Mouse (Mus musculus): ENCODE data around the gene Ccnf. TPM values are rescaled to one million over a fixed set of nuclear protein-coding genes. Genes with fewer than 3 reads are reported as not detected.

The Ccnf gene
- polyA plus RNA-seq, 1 experiment from 2014 or later: 14.4 TPM

- no peak overlapping the region for H3K9ac ChIP-seq (ENCODE audit: low read depth, low read length)
- ATAC-seq: no peak
- peaks cover 30% of the 10 kb centered on the region for H3K36me3 ChIP-seq (ENCODE audit: control insufficient read depth, insufficient read depth, low read length)
- WGBS: 97% methylated on average over 1 of the region's 1 CpGs
- no peaks in the 10 kb centered on the region for H3K9me3 ChIP-seq (ENCODE audit: control insufficient read depth, low read length)
- no peak overlapping the region for H3K4me3 ChIP-seq (ENCODE audit: low read length)
- H3K4me2 ChIP-seq (ENCODE audit: low read length): no peak overlapping the region
- H3K27me3 ChIP-seq (replicated peaks; ENCODE audit: control insufficient read depth, insufficient read depth, low read length): no peaks in the 10 kb centered on the region
- H3K27ac ChIP-seq (ENCODE audit: low read depth, low read length): no peak overlapping the region
- H3K4me1 ChIP-seq (ENCODE audit: control insufficient read depth, insufficient read depth, low read depth, low read length): no peaks in the 10 kb centered on the region
Measured at GRCm38 (mm10) chr17:24236479-24236878, 14.8 kb downstream of the Ccnf start.

GRCm38 (mm10) chr17:24227941-24228340 is 23.3 kb downstream of the Ccnf start:
- Histone ChIP-seq H3K4me2 (ENCODE audit: low read length) (no peak overlapping the region), H3K36me3 (ENCODE audit: control insufficient read depth, insufficient read depth, low read length) (peaks cover 22% of the 10 kb centered on the region), H3K4me1 (ENCODE audit: control insufficient read depth, insufficient read depth, low read depth, low read length) (no peaks in the 10 kb centered on the region), H3K9ac (ENCODE audit: low read depth, low read length) (no peak overlapping the region), H3K9me3 (ENCODE audit: control insufficient read depth, low read length) (no peaks in the 10 kb centered on the region), H3K27me3 (replicated peaks; ENCODE audit: control insufficient read depth, insufficient read depth, low read length) (no peaks in the 10 kb centered on the region), H3K4me3 (ENCODE audit: low read length) (no peak overlapping the region), H3K27ac (ENCODE audit: low read depth, low read length) (no peak overlapping the region)
- 92% methylated on average over 7 of the region's 7 CpGs for WGBS
- no peak for ATAC-seq

GRCm38 (mm10) chr17:24226721-24227120 is 24.6 kb downstream of the Ccnf start:
- 91% methylated on average over 8 of the region's 8 CpGs for WGBS
- no peak overlapping the region for H3K27ac ChIP-seq (ENCODE audit: low read depth, low read length)
- H3K9me3 ChIP-seq (ENCODE audit: control insufficient read depth, low read length): no peaks in the 10 kb centered on the region
- H3K36me3 ChIP-seq (ENCODE audit: control insufficient read depth, insufficient read depth, low read length): peaks cover 20% of the 10 kb centered on the region; the same call in 1 of the 2 replicates
- no peaks in the 10 kb centered on the region for H3K4me1 ChIP-seq (ENCODE audit: control insufficient read depth, insufficient read depth, low read depth, low read length)
- H3K4me3 ChIP-seq (ENCODE audit: low read length): no peak overlapping the region
- ATAC-seq: no peak
- no peak overlapping the region for H3K9ac ChIP-seq (ENCODE audit: low read depth, low read length)
- H3K27me3 ChIP-seq (replicated peaks; ENCODE audit: control insufficient read depth, insufficient read depth, low read length): no peaks in the 10 kb centered on the region
- no peak overlapping the region for H3K4me2 ChIP-seq (ENCODE audit: low read length)

- Histone ChIP-seq H3K27me3 (replicated peaks; ENCODE audit: control insufficient read depth, insufficient read depth, low read length) (no peaks in the 10 kb centered on the region), H3K9me3 (ENCODE audit: control insufficient read depth, low read length) (no peaks in the 10 kb centered on the region), H3K4me3 (ENCODE audit: low read length) (no peak overlapping the region), H3K4me2 (ENCODE audit: low read length) (no peak overlapping the region), H3K27ac (ENCODE audit: low read depth, low read length) (no peak overlapping the region), H3K36me3 (ENCODE audit: control insufficient read depth, insufficient read depth, low read length) (peaks cover 17% of the 10 kb centered on the region; the same call in 1 of the 2 replicates), H3K9ac (ENCODE audit: low read depth, low read length) (no peak overlapping the region), H3K4me1 (ENCODE audit: control insufficient read depth, insufficient read depth, low read depth, low read length) (peaks cover 4% of the 10 kb centered on the region)
- ATAC-seq: no peak
- 89% methylated on average over 5 of the region's 5 CpGs for WGBS
Measured at GRCm38 (mm10) chr17:24225851-24226250, 25.4 kb downstream of the Ccnf start.

GRCm38 (mm10) chr17:24224741-24225140 is 26.5 kb downstream of the Ccnf start:
- Histone ChIP-seq H3K9ac (ENCODE audit: low read depth, low read length) (no peak overlapping the region), H3K4me2 (ENCODE audit: low read length) (no peak overlapping the region), H3K36me3 (ENCODE audit: control insufficient read depth, insufficient read depth, low read length) (peaks cover 17% of the 10 kb centered on the region; the same call in 1 of the 2 replicates), H3K9me3 (ENCODE audit: control insufficient read depth, low read length) (no peaks in the 10 kb centered on the region), H3K27ac (ENCODE audit: low read depth, low read length) (no peak overlapping the region), H3K4me1 (ENCODE audit: control insufficient read depth, insufficient read depth, low read depth, low read length) (peaks cover 8% of the 10 kb centered on the region), H3K27me3 (replicated peaks; ENCODE audit: control insufficient read depth, insufficient read depth, low read length) (no peaks in the 10 kb centered on the region), H3K4me3 (ENCODE audit: low read length) (no peak overlapping the region)
- 85% methylated on average over 10 of the region's 10 CpGs for WGBS
- ATAC-seq: no peak

GRCm38 (mm10) chr17:24223513-24223912 is 27.8 kb downstream of the Ccnf start:
- H3K27me3 ChIP-seq (replicated peaks; ENCODE audit: control insufficient read depth, insufficient read depth, low read length): no peaks in the 10 kb centered on the region
- no peak overlapping the region for H3K27ac ChIP-seq (ENCODE audit: low read depth, low read length)
- peaks cover 12% of the 10 kb centered on the region for H3K4me1 ChIP-seq (ENCODE audit: control insufficient read depth, insufficient read depth, low read depth, low read length)
- no peak for ATAC-seq
- WGBS: 90% methylated on average over 5 of the region's 5 CpGs
- no peak overlapping the region for H3K4me2 ChIP-seq (ENCODE audit: low read length)
- H3K4me3 ChIP-seq (ENCODE audit: low read length): no peak overlapping the region
- H3K9ac ChIP-seq (ENCODE audit: low read depth, low read length): no peak overlapping the region
- H3K36me3 ChIP-seq (ENCODE audit: control insufficient read depth, insufficient read depth, low read length): peaks cover 17% of the 10 kb centered on the region; the same call in 1 of the 2 replicates
- no peaks in the 10 kb centered on the region for H3K9me3 ChIP-seq (ENCODE audit: control insufficient read depth, low read length)

- Histone ChIP-seq H3K4me3 (ENCODE audit: low read length) (no peak overlapping the region), H3K4me1 (ENCODE audit: control insufficient read depth, insufficient read depth, low read depth, low read length) (peaks cover 12% of the 10 kb centered on the region), H3K9me3 (ENCODE audit: control insufficient read depth, low read length) (no peaks in the 10 kb centered on the region), H3K36me3 (ENCODE audit: control insufficient read depth, insufficient read depth, low read length) (peaks cover 21% of the 10 kb centered on the region; the same call in 1 of the 2 replicates), H3K27me3 (replicated peaks; ENCODE audit: control insufficient read depth, insufficient read depth, low read length) (no peaks in the 10 kb centered on the region), H3K9ac (ENCODE audit: low read depth, low read length) (no peak overlapping the region), H3K27ac (ENCODE audit: low read depth, low read length) (no peak overlapping the region), H3K4me2 (ENCODE audit: low read length) (no peak overlapping the region)
- 81% methylated on average over 6 of the region's 6 CpGs for WGBS
- ATAC-seq: no peak
Measured at GRCm38 (mm10) chr17:24222653-24223052, 28.6 kb downstream of the Ccnf start.

GRCm38 (mm10) chr17:24220435-24221411 is 30.6 kb downstream of the Ccnf start, which contains the start of gene Tedc2:
Gene Tedc2 (minus strand): TSS chr17:24220851.
- H3K4me3 ChIP-seq (ENCODE audit: low read length): peak within 1 kb of the TSS; percentile 85
- H3K27ac ChIP-seq (ENCODE audit: low read depth, low read length): peak within 1 kb of the TSS; percentile 59
- 5% methylated on average over 41 of the region's 41 CpGs for WGBS
- peaks cover 21% of the 10 kb centered on the region for H3K36me3 ChIP-seq (ENCODE audit: control insufficient read depth, insufficient read depth, low read length)
- peak; percentile 95 for ATAC-seq
- no peaks in the 10 kb centered on the region for H3K27me3 ChIP-seq (replicated peaks; ENCODE audit: control insufficient read depth, insufficient read depth, low read length)
- H3K4me1 ChIP-seq (ENCODE audit: control insufficient read depth, insufficient read depth, low read depth, low read length): peaks cover 12% of the 10 kb centered on the region
- H3K9me3 ChIP-seq (ENCODE audit: control insufficient read depth, low read length): no peaks in the 10 kb centered on the region
- H3K4me2 ChIP-seq (ENCODE audit: low read length): peak within 1 kb of the TSS; percentile 85
- H3K9ac ChIP-seq (ENCODE audit: low read depth, low read length): peak within 1 kb of the TSS; percentile 84

GRCm38 (mm10) chr17:24216836-24217235 is 34.4 kb downstream of the Ccnf start:
- H3K27me3 ChIP-seq (replicated peaks; ENCODE audit: control insufficient read depth, insufficient read depth, low read length): no peaks in the 10 kb centered on the region
- no peak overlapping the region for H3K4me2 ChIP-seq (ENCODE audit: low read length)
- WGBS: 65% methylated on average over 4 of the region's 4 CpGs
- no peak overlapping the region for H3K9ac ChIP-seq (ENCODE audit: low read depth, low read length)
- no peaks in the 10 kb centered on the region for H3K9me3 ChIP-seq (ENCODE audit: control insufficient read depth, low read length)
- ATAC-seq: no peak
- no peak overlapping the region for H3K27ac ChIP-seq (ENCODE audit: low read depth, low read length)
- peaks cover 17% of the 10 kb centered on the region for H3K4me1 ChIP-seq (ENCODE audit: control insufficient read depth, insufficient read depth, low read depth, low read length)
- H3K4me3 ChIP-seq (ENCODE audit: low read length): no peak overlapping the region
- H3K36me3 ChIP-seq (ENCODE audit: control insufficient read depth, insufficient read depth, low read length): peaks cover 23% of the 10 kb centered on the region
